In genomic region chr1:90504583-90505080, GRCm38 (mm10) we compare ENCODE assay signal across 16 mouse cellular contexts.
DNase-seq lines count a peak whose midpoint lies in the region; ATAC-seq lines count a peak whose summit lies in the region.
"Had no signal": no experiment of that assay in that cellular context is flagged by ENCODE, and none has a peak within 500 bp of the region (broad histone marks: within the 10 kb centered on the region; RNA-seq: fewer than 3 reads in every experiment).

No protein-coding gene starts in this region.

- H3K4me2 ChIP-seq in midbrain, embryonic 11.5 days, result no peak overlapping the region
- H3K4me2 ChIP-seq in midbrain, embryonic 14.5 days (ENCODE audit: low read length), result no peak overlapping the region
- H3K4me2 ChIP-seq in forebrain, embryonic 12.5 days, result no peak overlapping the region
- H3K4me2 ChIP-seq: embryonic facial prominence, embryonic 13.5 days had no signal

- no peak overlapping the region for H3K27ac ChIP-seq in midbrain, embryonic 11.5 days (ENCODE audit: low read depth, low read length)
- no peak overlapping the region for H3K27ac ChIP-seq in midbrain, embryonic 14.5 days (replicated peaks; ENCODE audit: low read depth, low read length)
- H3K27ac ChIP-seq in forebrain, embryonic 12.5 days, result no peak overlapping the region
- H3K27ac ChIP-seq: embryonic facial prominence, embryonic 13.5 days; kidney, postnatal 0 days; macrophage had no signal

- H3K36me3 ChIP-seq in midbrain, embryonic 11.5 days (ENCODE audit: control insufficient read depth, insufficient read depth, low read length), result no peaks in the 10 kb centered on the region
- no peaks in the 10 kb centered on the region for H3K36me3 ChIP-seq in midbrain, embryonic 14.5 days (ENCODE audit: control insufficient read depth, insufficient read depth, low read length)
- H3K36me3 ChIP-seq in forebrain, embryonic 12.5 days (replicated peaks), result no peaks in the 10 kb centered on the region
- H3K36me3 ChIP-seq: embryonic facial prominence, embryonic 13.5 days had no signal

- H3K4me3 ChIP-seq in midbrain, embryonic 11.5 days (ENCODE audit: low read depth, low read length), result no peak overlapping the region
- no peak overlapping the region for H3K4me3 ChIP-seq in midbrain, embryonic 14.5 days (replicated peaks; ENCODE audit: low read depth, low read length)
- H3K4me3 ChIP-seq in forebrain, embryonic 12.5 days (replicated peaks), result no peak overlapping the region
- H3K4me3 ChIP-seq: embryonic facial prominence, embryonic 13.5 days; myocyte had no signal

- peak; percentile 96 for DNase-seq in heart, adult 11 months
- no peak for DNase-seq in heart, adult 8-10 months (ENCODE audit: low spot score)
- DNase-seq in midbrain, embryonic 11.5 days (ENCODE audit: low spot score, missing footprints), result peak; percentile 88
- DNase-seq in midbrain, embryonic 14.5 days, result no peak
- peak; percentile 31 for DNase-seq in heart, postnatal 4 days
- no peak for DNase-seq in ovary, adult 18-20 months (ENCODE audit: low spot score)
- DNase-seq: adrenal gland, postnatal 10 days; cerebellum, adult 9-11 months; left cerebral cortex, postnatal 4 days had no signal

- 17% methylated on average over 8 of the region's 8 CpGs for WGBS in midbrain, embryonic 11.5 days
- WGBS in midbrain, embryonic 14.5 days, result 15% methylated on average over 8 of the region's 8 CpGs
- 25% methylated on average over 8 of the region's 8 CpGs for WGBS in forebrain, embryonic 12.5 days

- H3K9ac ChIP-seq in midbrain, embryonic 11.5 days (ENCODE audit: low read length), result no peak overlapping the region
- H3K9ac ChIP-seq in midbrain, embryonic 14.5 days (replicated peaks; ENCODE audit: low read length), result no peak overlapping the region
- no peak overlapping the region for H3K9ac ChIP-seq in forebrain, embryonic 12.5 days
- H3K9ac ChIP-seq: embryonic facial prominence, embryonic 13.5 days had no signal

- ATAC-seq in midbrain, embryonic 11.5 days (ENCODE audit: low FRiP score), result no peak
- ATAC-seq in midbrain, embryonic 14.5 days (ENCODE audit: low FRiP score, low TSS enrichment), result no peak
- no peak for ATAC-seq in forebrain, embryonic 12.5 days (ENCODE audit: low FRiP score)
- ATAC-seq in activated CD4-positive, CD25-positive, alpha-beta regulatory T cell, adult 4 months, result no peak
- ATAC-seq: forebrain, embryonic 14.5 days had no signal

- H3K27me3 ChIP-seq in midbrain, embryonic 11.5 days (ENCODE audit: control insufficient read depth, insufficient read depth, low read length), result no peaks in the 10 kb centered on the region
- H3K27me3 ChIP-seq in midbrain, embryonic 14.5 days (ENCODE audit: control insufficient read depth, insufficient read depth, low read length), result no peaks in the 10 kb centered on the region
- no peaks in the 10 kb centered on the region for H3K27me3 ChIP-seq in forebrain, embryonic 12.5 days
- H3K27me3 ChIP-seq: embryonic facial prominence, embryonic 13.5 days had no signal

- H3K4me1 ChIP-seq in midbrain, embryonic 11.5 days (ENCODE audit: control insufficient read depth, insufficient read depth, low read length), result peaks cover 11% of the 10 kb centered on the region
- H3K4me1 ChIP-seq in midbrain, embryonic 14.5 days (ENCODE audit: control insufficient read depth, insufficient read depth, low read length), result no peaks in the 10 kb centered on the region
- peaks cover 13% of the 10 kb centered on the region for H3K4me1 ChIP-seq in forebrain, embryonic 12.5 days

- no peaks in the 10 kb centered on the region; the same call in 1 of the 2 replicates for H3K9me3 ChIP-seq in midbrain, embryonic 11.5 days (ENCODE audit: control insufficient read depth, low read length)
- peaks cover under 1% of the 10 kb centered on the region for H3K9me3 ChIP-seq in midbrain, embryonic 14.5 days (ENCODE audit: control insufficient read depth, low read length)
- H3K9me3 ChIP-seq in forebrain, embryonic 12.5 days, result no peaks in the 10 kb centered on the region
- H3K9me3 ChIP-seq: embryonic facial prominence, embryonic 13.5 days had no signal

Comparison
In these comparisons a context has a peak if more than half of its experiments do, and no peak if none do; other contexts are left out.
1. DNase-seq: peak in heart, adult 11 months (single experiment), midbrain, embryonic 11.5 days (single experiment) and heart, postnatal 4 days (single experiment); none in heart, adult 8-10 months (single experiment), midbrain, embryonic 14.5 days (single experiment) and ovary, adult 18-20 months (single experiment).